Mouse (Mus musculus) midbrain, embryonic 10.5 days (tissue): Measurements from ENCODE around the gene Sae1. TPM values are rescaled to one million over a fixed set of nuclear protein-coding genes. Genes with fewer than 3 reads are reported as not detected.
A peak's percentile ranks its signal among the peaks of the same experiment; 100 is the strongest.

Source experiments
- DNase-seq: peaks from one replicate; pipeline ENCODE4 v3.0.0-alpha.2; 2017; ENCODE audit warnings: low spot score
- H3K27ac ChIP-seq: fragments of 300-500 bp; sonication (generic); replicated peaks from 2 replicates; pipeline ENCODE4 v1.5.1; 2016; ENCODE audit warnings: mild to moderate bottlenecking
- H3K27me3 ChIP-seq: fragments of 300-500 bp; sonication (generic); 2 replicates; pipeline ENCODE4 v1.6.1; 2016; ENCODE audit warnings: low read depth, mild to moderate bottlenecking; ENCODE audit not compliant: poor library complexity, severe bottlenecking
- H3K36me3 ChIP-seq: fragments of 300-500 bp; sonication (generic); 2 replicates; pipeline ENCODE4 v1.6.1; 2016; ENCODE audit warnings: mild to moderate bottlenecking, moderate library complexity
- H3K4me1 ChIP-seq: fragments of 300-500 bp; sonication (generic); 2 replicates; pipeline ENCODE4 v1.6.1; 2016
- H3K4me3 ChIP-seq: fragments of 300-500 bp; sonication (generic); 2 replicates; pipeline ENCODE4 v1.5.1; 2016; ENCODE audit warnings: mild to moderate bottlenecking, moderate library complexity
- H3K9me3 ChIP-seq: fragments of 300-500 bp; sonication (generic); replicated peaks from 2 replicates; pipeline ENCODE4 v1.6.1; 2016; ENCODE audit warnings: mild to moderate bottlenecking
- WGBS: fragments of 180-500 bp; shearing (Covaris S2); methylation state at CpG from one replicate; pipeline ENCODE4 v1.1.7; 2016; 5-methylcytosine and 5-hydroxymethylcytosine counted together
- polyA plus RNA-seq: library from polyadenylated mRNA; unstranded; fragments of >200 nt; fragmentation: Nextera tagmentation; extraction: Ambion mirVana; gene quantifications from 2 replicates; pipeline ENCODE4 v1.2.1, GENCODE M21; 2016

The Sae1 gene
- polyA plus RNA-seq, 1 experiment from 2014 or later = 477 TPM

DNA sequence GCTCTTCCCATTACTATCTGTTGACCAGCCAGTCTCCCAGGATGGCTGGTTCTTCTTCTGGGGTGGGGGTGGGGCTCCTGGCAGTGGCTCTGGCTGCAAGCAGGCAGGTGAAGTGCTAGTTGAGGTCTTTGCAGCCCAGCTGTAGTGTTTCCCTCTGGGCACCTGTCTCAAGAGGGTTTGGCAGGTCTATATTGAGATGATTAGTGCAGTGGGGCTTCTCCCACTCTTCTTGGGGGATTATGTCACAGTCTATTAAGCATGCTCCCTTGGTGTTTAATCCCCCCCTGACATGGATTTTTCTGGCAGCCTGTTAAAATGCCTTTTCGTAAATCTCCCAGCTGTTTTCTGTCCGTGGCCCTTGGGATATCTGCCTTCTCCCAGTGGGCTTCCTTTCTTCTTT, 25.3 kb upstream of the Sae1 start:
- H3K27me3 ChIP-seq = no peaks in the 10 kb centered on the region; the same call in 1 of the 2 replicates
- peak overlapping the region; percentile 74 for H3K27ac ChIP-seq
- peak overlapping the region; percentile 24 for H3K4me3 ChIP-seq
- peaks cover 87% of the 10 kb centered on the region for H3K36me3 ChIP-seq
- H3K9me3 ChIP-seq = no peaks in the 10 kb centered on the region
- peaks cover 36% of the 10 kb centered on the region for H3K4me1 ChIP-seq
- WGBS = 63% methylated on average over 2 of the region's 2 CpGs
- DNase-seq = no peak

DNA sequence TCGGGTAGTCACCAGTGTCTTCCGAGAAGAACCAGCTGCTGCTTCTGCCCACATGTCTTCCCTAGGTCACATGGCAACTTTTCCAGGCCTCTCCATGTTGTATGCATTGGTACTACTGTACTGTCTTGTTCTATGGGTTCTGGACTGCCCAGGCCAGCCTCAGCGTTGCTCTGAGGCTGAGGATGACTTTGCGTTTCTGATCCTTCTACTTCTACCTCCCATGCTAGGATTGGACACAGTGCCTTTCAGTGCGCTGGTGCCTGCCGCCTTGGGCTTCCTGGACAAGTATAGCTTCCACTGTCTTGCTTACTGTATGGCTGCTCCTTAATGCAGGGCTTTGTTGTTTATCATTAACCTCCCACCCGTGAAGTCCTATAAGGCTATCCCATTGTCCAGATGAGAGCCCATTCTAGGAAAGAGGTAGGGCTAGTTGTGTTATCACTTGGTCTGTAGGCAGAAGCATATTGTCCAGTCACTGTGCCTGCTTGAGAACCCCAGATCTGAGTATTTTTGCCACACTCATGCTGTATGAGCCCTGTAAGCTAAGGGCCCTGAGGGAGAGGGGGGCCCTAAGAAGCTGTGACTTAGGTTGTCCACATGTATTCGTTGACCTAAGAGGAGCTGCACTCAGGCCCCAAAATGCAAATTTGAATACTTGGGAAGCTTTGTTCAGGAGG, 24.8 kb upstream of the Sae1 start:
- H3K4me1 ChIP-seq = peaks cover 36% of the 10 kb centered on the region
- H3K9me3 ChIP-seq = no peaks in the 10 kb centered on the region
- H3K27ac ChIP-seq = peak overlapping the region; percentile 74
- 0 out of 2 replicates have a peak overlapping the region, but pooled peaks have one; percentile 14 for H3K4me3 ChIP-seq
- H3K36me3 ChIP-seq = peaks cover 87% of the 10 kb centered on the region
- DNase-seq = no peak
- no peaks in the 10 kb centered on the region; the same call in 1 of the 2 replicates for H3K27me3 ChIP-seq
- WGBS = 80% methylated on average over 8 of the region's 8 CpGs

DNA sequence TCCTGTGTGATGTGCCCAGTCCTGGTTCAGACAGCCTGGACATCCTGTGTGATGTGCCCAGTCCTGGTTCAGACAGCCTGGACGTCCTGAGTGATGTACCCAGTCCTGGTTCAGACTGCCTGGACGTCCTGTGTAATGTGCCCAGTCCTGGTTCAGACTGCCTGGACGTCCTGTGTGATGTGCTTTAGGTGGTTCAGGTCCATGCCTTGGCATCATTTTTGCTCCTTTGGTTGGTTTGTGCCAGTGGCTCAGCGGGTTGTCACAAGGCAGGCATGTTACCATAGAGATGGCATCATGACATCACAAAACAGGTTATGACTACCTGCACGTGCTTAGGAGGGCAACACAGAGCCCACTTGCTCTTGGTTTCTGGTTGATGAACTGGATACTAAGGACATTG, 23.5 kb upstream of the Sae1 start:
- 94% methylated on average over 5 of the region's 5 CpGs for WGBS
- no peak for DNase-seq
- Histone ChIP-seq H3K27ac (0 out of 2 replicates have a peak overlapping the region, but pooled peaks have one; percentile 74), H3K9me3 (no peaks in the 10 kb centered on the region), H3K4me3 (no peak overlapping the region), H3K36me3 (peaks cover 83% of the 10 kb centered on the region), H3K4me1 (peaks cover 38% of the 10 kb centered on the region), H3K27me3 (no peaks in the 10 kb centered on the region)

DNA sequence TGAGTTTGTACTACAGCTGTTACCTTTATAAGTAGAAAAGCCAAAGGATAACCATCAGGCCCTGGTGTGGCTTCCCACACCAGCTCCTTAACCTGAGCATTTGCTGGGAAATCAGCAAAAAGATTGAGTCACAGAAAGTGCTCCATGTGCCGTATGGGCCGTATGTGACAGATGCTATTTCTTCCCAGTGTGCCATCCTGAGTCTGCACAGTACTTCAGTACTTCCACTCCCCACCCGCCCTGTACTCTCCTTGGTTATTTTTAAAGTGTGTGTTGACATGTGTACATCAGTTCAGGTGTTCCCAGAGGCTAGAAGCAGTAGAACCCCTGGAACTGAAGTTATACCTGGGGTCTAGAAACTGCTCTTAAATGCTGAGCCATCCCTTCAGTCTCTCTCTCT, 19.4 kb upstream of the Sae1 start:
- no peaks in the 10 kb centered on the region for H3K9me3 ChIP-seq
- H3K27ac ChIP-seq = no peak overlapping the region
- no peaks in the 10 kb centered on the region for H3K27me3 ChIP-seq
- no peak for DNase-seq
- H3K4me1 ChIP-seq = peaks cover 49% of the 10 kb centered on the region
- H3K4me3 ChIP-seq = no peak overlapping the region
- peaks cover 68% of the 10 kb centered on the region for H3K36me3 ChIP-seq
- 94% methylated on average over 3 of the region's 3 CpGs for WGBS

DNA sequence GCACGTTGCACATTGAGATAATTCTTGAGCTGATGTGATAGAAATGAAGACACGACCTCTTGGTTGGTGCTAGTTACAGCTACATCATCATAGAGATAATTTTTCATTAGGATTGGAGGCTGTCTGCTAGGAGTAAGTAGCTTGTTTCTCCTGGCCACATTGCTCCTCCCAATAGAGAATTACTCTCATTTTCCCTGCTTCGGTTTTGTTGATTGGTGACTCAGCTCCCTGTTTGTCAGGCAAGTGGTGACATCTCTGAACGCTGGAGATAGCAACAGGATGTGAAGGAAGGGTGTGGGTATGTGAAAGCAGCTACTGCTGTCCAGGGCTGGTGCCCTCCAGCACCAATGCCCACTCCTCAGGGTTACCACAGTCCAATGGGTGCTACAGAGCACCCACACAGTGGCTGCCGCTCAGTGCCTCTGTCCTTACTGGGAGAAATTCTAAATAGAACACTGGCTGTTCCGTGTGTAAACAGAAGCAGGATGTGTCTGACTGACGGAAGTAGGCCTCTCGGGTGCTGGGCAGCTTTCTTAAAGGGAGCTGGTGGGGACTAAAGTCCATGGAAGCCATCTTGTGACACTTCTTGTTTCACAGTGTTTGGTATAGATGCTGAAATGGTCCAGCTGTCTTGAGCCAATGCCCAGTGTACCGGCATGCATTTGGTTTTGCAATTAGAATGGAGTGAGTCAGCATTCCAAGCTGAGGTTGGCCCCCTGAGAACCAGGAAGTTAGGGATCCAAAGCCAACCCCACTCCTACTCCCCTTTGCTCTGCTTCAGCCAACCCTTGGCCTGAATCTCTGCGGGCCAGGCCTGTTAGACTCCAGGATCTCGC, 18.1 kb upstream of the Sae1 start:
- Histone ChIP-seq H3K4me3 (peak overlapping the region; percentile 89; the same call in 1 of the 2 replicates), H3K27ac (peak overlapping the region; percentile 72), H3K27me3 (no peaks in the 10 kb centered on the region), H3K36me3 (peaks cover 56% of the 10 kb centered on the region), H3K4me1 (peaks cover 38% of the 10 kb centered on the region), H3K9me3 (no peaks in the 10 kb centered on the region)
- no peak for DNase-seq
- WGBS = 84% methylated on average over 11 of the region's 11 CpGs

DNA sequence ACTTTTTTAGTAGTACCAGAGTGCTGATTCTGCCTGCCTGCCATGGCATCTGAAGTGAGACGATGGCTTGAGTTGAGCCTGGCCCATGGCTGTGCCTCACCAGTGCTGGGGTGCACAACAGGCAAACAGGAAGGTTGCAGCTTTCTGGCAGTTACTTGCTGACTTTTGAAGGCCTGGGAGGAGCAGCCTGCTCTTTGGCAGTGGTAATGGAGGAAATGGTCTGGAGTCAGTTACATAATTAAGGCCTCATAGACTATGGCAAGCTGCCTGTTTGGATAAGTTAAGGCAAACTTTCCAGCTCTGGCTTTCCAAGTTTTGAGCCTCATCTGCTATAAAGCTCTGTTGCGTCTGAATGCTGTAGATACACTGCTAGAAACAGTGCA, 17.5 kb upstream of the Sae1 start:
- no peaks in the 10 kb centered on the region for H3K9me3 ChIP-seq
- 90% methylated on average over 2 of the region's 2 CpGs for WGBS
- DNase-seq = no peak
- H3K4me1 ChIP-seq = peaks cover 38% of the 10 kb centered on the region
- no peaks in the 10 kb centered on the region for H3K27me3 ChIP-seq
- peak overlapping the region; percentile 89; the same call in 1 of the 2 replicates for H3K4me3 ChIP-seq
- peak overlapping the region; percentile 30; the same call in 1 of the 2 replicates for H3K27ac ChIP-seq
- peaks cover 49% of the 10 kb centered on the region for H3K36me3 ChIP-seq

DNA sequence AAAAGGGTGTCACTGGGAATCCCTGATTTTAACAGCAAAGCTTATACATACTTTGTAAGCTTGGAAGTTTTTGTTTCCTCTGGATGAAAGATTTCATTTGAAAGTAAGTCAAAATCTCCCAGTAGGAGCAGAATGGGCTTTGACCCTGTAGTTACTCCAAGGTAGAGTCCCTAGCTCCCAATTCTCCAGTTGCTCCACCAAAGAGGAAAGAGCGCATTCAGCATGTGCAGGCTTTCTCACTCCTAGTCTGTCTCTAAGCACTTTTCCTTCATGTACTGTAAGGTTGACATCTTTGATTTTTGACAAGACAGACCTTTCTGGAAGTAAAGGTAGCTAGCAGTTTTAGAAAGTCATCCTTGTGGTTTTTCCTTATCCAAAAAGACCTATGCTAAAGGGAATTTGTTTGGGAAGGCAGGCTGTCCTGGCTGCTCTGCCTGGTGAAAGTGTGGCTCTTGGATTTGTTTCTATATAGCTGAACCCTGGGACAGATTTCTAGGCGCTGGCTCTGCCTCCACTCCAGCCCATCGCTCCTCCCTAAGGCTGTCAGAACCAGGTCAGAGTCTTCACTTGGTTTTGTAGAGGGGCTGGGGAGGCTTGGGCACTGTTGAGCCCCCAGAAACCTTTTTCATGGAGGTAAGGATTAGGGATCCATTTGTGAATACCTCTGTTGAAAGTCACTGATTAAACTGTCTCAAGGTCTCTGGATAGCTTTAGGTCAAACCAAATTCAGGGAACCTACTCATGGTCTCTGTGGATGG, 16.9 kb upstream of the Sae1 start:
- H3K27ac ChIP-seq = peak overlapping the region; percentile 30; the same call in 1 of the 2 replicates
- H3K36me3 ChIP-seq = peaks cover 44% of the 10 kb centered on the region
- 85% methylated on average over 3 of the region's 3 CpGs for WGBS
- no peak for DNase-seq
- no peaks in the 10 kb centered on the region for H3K9me3 ChIP-seq
- peaks cover 38% of the 10 kb centered on the region for H3K4me1 ChIP-seq
- peak overlapping the region; percentile 89; the same call in 1 of the 2 replicates for H3K4me3 ChIP-seq
- no peaks in the 10 kb centered on the region for H3K27me3 ChIP-seq

DNA sequence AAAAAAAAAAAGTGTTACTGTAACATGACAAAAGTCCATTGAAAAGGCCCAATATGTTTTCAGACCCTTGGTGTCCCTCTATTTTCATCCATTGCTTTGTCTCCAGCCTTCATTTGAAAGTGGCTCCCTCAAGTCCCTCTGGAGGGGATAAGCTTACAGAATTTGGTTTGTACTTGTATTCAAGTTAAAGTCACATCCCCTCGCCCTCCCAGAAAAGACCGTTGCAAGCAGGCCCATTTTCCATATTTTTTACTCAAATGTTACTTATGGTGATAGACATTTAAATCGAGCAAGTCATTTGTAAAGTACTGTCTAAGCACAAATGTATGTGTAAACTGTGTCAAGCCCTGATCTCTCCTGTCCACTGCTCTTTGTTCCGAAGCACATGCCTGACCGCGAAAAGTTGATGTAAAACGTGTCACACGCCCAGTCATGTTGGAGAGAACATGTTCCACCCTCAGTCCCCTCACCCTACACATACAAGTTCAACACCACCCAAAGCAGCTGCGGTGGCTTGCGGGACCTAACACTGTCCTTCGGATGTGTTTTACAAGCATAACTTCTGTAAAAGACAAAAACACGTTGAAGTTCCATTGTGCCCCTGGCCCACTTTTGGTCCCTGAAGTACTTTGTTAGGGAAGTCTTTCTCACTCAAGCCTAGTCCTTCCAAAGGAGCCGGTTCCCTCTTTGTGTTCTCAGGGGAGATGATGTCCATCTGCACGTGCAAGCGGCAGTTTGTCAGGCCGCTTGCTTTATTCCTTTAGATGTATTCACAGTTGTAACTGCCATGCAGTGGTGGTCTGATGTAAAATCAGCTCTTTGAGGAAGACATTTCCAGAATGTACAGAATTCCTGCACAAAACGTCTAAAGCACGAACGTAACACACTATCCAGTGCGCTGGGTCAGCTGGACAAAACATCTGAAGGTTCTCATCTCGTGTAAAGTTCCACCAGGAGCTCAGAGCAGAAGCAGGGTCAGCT, 15.7 kb upstream of the Sae1 start:
- WGBS = 58% methylated on average over 21 of the region's 21 CpGs
- Histone ChIP-seq H3K27ac (peak overlapping the region; percentile 100), H3K4me3 (peak overlapping the region; percentile 89), H3K27me3 (no peaks in the 10 kb centered on the region), H3K4me1 (peaks cover 46% of the 10 kb centered on the region), H3K9me3 (no peaks in the 10 kb centered on the region), H3K36me3 (peaks cover 32% of the 10 kb centered on the region)
- peak; percentile 45 for DNase-seq

DNA sequence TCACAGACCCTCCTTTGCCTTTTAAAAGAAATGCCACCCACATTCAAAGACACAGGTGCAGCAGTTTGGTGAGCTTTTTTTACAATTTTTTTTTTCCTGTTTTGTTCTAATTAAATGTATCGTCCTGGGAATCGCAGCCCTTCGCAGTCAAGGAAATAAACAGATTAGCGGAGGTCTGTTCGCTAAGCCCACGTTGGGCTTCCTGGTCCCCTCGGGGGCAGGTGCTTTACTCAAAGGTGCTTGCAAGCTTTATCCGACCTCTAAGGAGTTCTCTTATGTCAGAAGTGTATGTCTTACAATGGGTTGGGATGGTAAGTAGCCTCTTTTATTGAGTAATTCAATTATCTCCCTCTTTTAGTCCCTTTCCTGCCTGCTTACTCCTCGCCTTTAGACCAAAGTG, 14.8 kb upstream of the Sae1 start:
- H3K27me3 ChIP-seq = no peaks in the 10 kb centered on the region
- H3K36me3 ChIP-seq = peaks cover 24% of the 10 kb centered on the region
- WGBS = 2% methylated on average over 9 of the region's 9 CpGs
- peak overlapping the region; percentile 100 for H3K27ac ChIP-seq
- H3K4me1 ChIP-seq = peaks cover 46% of the 10 kb centered on the region
- H3K9me3 ChIP-seq = no peaks in the 10 kb centered on the region
- peak overlapping the region; percentile 89 for H3K4me3 ChIP-seq
- DNase-seq = no peak

DNA sequence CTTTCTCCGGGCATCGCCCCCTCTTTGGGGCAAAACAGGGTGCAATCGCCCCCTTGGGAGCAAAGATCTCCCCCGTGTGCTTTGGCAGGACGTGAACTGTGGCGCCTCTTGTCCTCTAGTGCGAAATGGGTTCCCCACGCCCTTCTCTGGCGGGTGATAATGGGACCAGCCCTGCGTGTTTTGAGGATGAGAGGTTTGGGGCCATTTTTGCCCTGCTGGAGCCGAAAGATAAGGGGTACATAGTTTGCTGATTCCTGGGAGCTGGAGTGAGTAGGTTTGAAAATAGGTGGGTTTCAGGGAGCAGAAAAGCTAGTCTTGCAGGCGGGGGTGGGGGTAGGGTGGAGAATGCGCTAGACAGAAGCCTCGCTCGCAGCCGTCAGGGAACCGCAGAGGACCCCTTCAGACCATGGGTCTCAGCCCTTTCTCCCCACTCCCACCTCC, 14.4 kb upstream of the Sae1 start:
- H3K4me3 ChIP-seq = peak overlapping the region; percentile 89
- peaks cover 19% of the 10 kb centered on the region for H3K36me3 ChIP-seq
- WGBS = under 1% methylated on average over 17 of the region's 17 CpGs
- H3K9me3 ChIP-seq = no peaks in the 10 kb centered on the region
- H3K4me1 ChIP-seq = peaks cover 46% of the 10 kb centered on the region
- peak overlapping the region; percentile 100 for H3K27ac ChIP-seq
- H3K27me3 ChIP-seq = no peaks in the 10 kb centered on the region
- DNase-seq = peak; percentile 56

DNA sequence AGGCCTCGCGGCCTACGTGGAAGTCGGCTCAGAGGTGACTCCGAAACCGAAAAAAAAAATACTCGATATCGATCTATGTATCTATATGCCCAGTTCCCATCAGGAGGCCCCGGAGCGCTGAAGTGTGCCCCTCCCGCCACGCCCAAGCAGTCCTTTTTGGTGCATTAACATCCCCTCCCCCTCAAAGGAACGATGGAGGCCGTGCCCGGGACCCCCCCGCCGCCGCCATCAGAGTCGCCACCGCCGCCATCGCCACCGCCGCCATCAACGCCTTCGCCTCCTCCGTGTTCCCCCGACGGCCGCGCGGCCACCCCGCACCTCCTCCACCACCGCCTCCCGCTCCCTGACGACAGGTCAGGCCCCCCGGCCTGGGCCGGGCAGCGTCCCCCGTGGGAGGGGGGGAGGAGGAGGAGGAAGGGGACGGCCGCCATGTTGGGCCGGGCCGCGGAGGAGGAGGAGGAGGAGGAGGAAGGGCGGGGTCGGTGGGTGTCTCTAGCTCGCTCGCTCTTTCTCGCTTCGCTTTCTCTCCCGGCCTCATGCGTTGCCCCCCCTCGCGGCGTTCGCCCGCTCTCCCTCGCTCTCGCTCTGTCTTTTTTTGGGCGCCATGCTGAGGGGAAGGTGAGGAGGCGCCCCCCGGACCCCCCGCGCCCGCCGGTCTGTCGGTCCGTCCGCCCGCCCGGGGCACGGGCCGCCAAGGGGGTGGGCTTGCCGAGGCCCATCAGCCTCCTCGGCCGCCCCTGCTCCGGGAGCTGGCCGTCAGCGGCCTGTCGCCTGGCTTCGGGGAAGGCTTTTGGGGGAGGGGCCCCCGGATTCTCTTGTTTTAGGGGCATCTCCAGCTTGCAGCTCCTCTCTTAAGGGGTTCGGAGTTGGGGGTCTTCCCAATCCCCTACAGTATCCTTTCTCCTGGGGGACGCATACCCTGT, 13.3 kb upstream of the Sae1 start, which contains the start of gene Zc3h4:
Zc3h4 (plus strand) TSS at position 222 of the 923 bp plus-strand sequence.
- WGBS = under 1% methylated on average over 77 of the region's 85 CpGs
- Histone ChIP-seq H3K27me3 (0 out of 2 replicates have a peak, but pooled peaks cover 4% of the 10 kb centered on the region), H3K27ac (peak within 1 kb of the TSS; percentile 100), H3K36me3 (peaks cover 13% of the 10 kb centered on the region; the same call in 1 of the 2 replicates), H3K9me3 (no peaks in the 10 kb centered on the region), H3K4me1 (peaks cover 43% of the 10 kb centered on the region), H3K4me3 (peak within 1 kb of the TSS; percentile 89)
- DNase-seq = peak; percentile 93
